Mouse (Mus musculus): ENCODE results near the gene Hcar1. TPM values are rescaled to one million over a fixed set of nuclear protein-coding genes. Genes with fewer than 3 reads are reported as not detected.
A peak's percentile ranks its signal among the peaks of the same experiment; 100 is the strongest.

The Hcar1 gene
- total RNA-seq (2014; fragmentation: Nextera tagmentation) (not detected in 2 replicates), total RNA-seq (2017) (0.06 and 0.22 TPM in 2 replicates), polyA plus RNA-seq (2012) (not detected in 2 replicates)

DNA sequence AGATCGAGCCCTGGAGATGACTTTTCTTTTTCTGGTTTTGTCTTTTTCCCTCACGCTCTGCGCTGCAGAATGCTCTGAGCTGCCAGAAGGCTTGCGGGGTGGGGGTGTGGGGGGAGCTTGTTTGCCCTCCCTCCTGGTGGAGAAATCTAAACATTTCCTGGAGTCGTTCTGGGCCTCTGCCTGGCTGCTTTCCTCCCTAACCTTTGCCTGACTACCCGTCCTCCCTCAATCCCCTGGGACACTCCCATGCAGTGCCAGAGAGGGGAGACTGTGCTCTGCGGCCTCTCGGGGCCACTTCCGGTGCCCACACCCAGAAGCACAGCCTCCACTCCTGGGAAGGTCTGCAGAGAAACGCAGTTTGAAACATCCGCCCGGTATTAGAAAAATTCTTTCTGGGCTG lies at the start of gene Hcar1:
Hcar1 (minus strand) TSS at position 93 of the 400 bp plus-strand sequence.
- Histone ChIP-seq H3K36me3 (replicated peaks) (no peaks in the 10 kb centered on the region), H3K4me3 (ENCODE audit: low read depth, low read length) (no peak within 1 kb of the TSS), H3K27me3 (ENCODE audit: insufficient read depth, low read length) (peaks cover 20% of the 10 kb centered on the region; the same call in 1 of the 2 replicates), H3K4me1 (ENCODE audit: insufficient read depth, low read depth, low read length) (peaks cover 14% of the 10 kb centered on the region), H3K9me3 (replicated peaks) (no peaks in the 10 kb centered on the region)
- ATAC-seq (ENCODE audit: extremely low read depth, insufficient number of reproducible peaks, low FRiP score, poor library complexity, severe bottlenecking): no peak
- no peak for DNase-seq (ENCODE audit: low spot score)
- TF ChIP-seq TAL1 (conservative IDR thresholded peaks at IDR 0.05; ENCODE audit: low read depth, low read length) (no peak), GATA2 (IDR thresholded peaks at IDR 0.05; ENCODE audit: borderline replicate concordance, low read depth, low read length) (no peak), GATA1 (IDR thresholded peaks at IDR 0.05; ENCODE audit: borderline replicate concordance, low read length) (no peak), POLR2AphosphoS5 (IDR thresholded peaks at IDR 0.05; ENCODE audit: insufficient replicate concordance, low read depth, low read length) (no peak), CTCF (IDR thresholded peaks at IDR 0.05; ENCODE audit: low read depth, low read length) (no peak)

DNA sequence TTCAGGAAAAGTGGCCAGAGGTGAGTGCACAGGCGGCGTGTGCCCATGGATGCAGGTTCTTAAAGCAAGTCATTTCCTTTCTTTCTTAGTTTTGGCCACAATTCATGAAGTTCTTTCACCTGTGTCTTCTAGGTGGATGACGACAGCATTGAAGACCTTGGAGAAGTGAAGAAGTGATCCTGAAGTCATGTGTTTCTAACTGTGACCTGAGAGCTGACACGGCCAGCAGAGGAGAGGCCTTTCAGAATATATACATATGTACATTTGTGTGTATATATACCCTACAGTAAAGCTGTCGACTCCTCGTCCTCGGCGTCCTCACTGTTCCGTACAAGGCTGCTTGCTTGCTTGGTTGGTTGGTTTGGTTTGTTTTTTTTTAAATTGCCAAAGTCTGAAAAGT lies 47.3 kb upstream of the Hcar1 start, which contains the start of gene Gm43518:
Gm43518 (plus strand) TSS at position 301 of the 400 bp plus-strand sequence.
- TF ChIP-seq TAL1 (conservative IDR thresholded peaks at IDR 0.05; ENCODE audit: low read depth, low read length) (no peak), GATA2 (IDR thresholded peaks at IDR 0.05; ENCODE audit: borderline replicate concordance, low read depth, low read length) (no peak), CTCF (IDR thresholded peaks at IDR 0.05; ENCODE audit: low read depth, low read length) (no peak), GATA1 (IDR thresholded peaks at IDR 0.05; ENCODE audit: borderline replicate concordance, low read length) (no peak), POLR2AphosphoS5 (IDR thresholded peaks at IDR 0.05; ENCODE audit: insufficient replicate concordance, low read depth, low read length) (no peak)
- Histone ChIP-seq H3K36me3 (replicated peaks) (peaks cover 77% of the 10 kb centered on the region), H3K4me1 (ENCODE audit: insufficient read depth, low read depth, low read length) (peaks cover 17% of the 10 kb centered on the region), H3K27me3 (ENCODE audit: insufficient read depth, low read length) (no peaks in the 10 kb centered on the region), H3K4me3 (ENCODE audit: low read depth, low read length) (no peak within 1 kb of the TSS), H3K9me3 (replicated peaks) (no peaks in the 10 kb centered on the region)
- DNase-seq (ENCODE audit: low spot score): no peak
- ATAC-seq (ENCODE audit: extremely low read depth, insufficient number of reproducible peaks, low FRiP score, poor library complexity, severe bottlenecking): no peak

DNA sequence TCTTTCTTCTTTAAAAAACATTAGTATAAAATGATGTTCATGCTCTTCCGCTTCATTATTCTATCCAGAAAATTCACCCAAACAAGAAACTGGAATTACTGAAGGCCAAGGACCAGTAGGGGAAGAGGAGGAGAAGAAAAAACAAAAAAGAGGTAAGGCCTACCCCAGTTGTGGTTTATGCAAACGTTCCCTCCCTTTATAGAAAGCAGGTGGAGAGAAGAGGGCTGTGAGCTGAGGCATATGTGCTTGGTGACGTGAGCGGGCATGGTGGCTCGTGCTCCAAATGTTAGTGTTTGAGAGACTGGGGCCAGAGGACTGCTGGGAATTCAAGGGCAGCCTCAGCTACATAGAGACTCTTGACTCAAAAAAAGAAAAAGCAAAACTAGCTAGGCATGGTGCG lies 42.3 kb upstream of the Hcar1 start:
- no peaks in the 10 kb centered on the region for H3K4me1 ChIP-seq (ENCODE audit: insufficient read depth, low read depth, low read length)
- H3K36me3 ChIP-seq (replicated peaks): peaks cover 90% of the 10 kb centered on the region

DNA sequence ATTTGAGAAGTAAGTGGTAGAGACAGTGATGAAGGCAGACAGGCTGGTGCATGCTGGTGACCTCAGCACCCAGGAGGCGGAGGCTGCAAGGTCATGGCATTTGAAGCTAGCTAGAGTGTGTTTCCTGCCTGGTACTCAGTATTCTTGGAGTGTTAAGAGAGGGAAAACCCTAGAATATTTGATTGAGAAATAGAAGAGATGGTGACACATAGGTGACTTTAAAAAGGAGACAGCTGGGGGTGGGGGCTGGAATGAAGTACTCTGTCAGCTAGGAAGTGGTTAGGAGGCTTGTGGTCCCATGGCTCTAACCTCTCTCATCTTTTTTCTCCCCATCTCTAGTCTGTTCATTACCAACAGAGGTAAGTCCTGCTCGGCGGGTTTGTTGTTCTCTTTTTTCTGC lies 35.0 kb upstream of the Hcar1 start:
- peaks cover 13% of the 10 kb centered on the region for H3K4me1 ChIP-seq (ENCODE audit: insufficient read depth, low read depth, low read length)
- no peak for DNase-seq (ENCODE audit: low spot score)
- H3K4me3 ChIP-seq (ENCODE audit: low read depth, low read length): no peak overlapping the region
- no peaks in the 10 kb centered on the region for H3K9me3 ChIP-seq (replicated peaks)
- ATAC-seq (ENCODE audit: extremely low read depth, insufficient number of reproducible peaks, low FRiP score, poor library complexity, severe bottlenecking): no peak
- no peaks in the 10 kb centered on the region for H3K27me3 ChIP-seq (ENCODE audit: insufficient read depth, low read length)
- peaks cover 90% of the 10 kb centered on the region for H3K36me3 ChIP-seq (replicated peaks)
- TF ChIP-seq CTCF (IDR thresholded peaks at IDR 0.05; ENCODE audit: low read depth, low read length) (no peak), GATA1 (IDR thresholded peaks at IDR 0.05; ENCODE audit: borderline replicate concordance, low read length) (no peak), GATA2 (IDR thresholded peaks at IDR 0.05; ENCODE audit: borderline replicate concordance, low read depth, low read length) (no peak), POLR2AphosphoS5 (IDR thresholded peaks at IDR 0.05; ENCODE audit: insufficient replicate concordance, low read depth, low read length) (no peak), TAL1 (conservative IDR thresholded peaks at IDR 0.05; ENCODE audit: low read depth, low read length) (no peak)

More for the DNA sequence above, 42.3 kb upstream of the Hcar1 start:
- ATAC-seq (ENCODE audit: extremely low read depth, insufficient number of reproducible peaks, low FRiP score, poor library complexity, severe bottlenecking) (no peak), DNase-seq (ENCODE audit: low spot score) (no peak)
- Histone ChIP-seq H3K27me3 (ENCODE audit: insufficient read depth, low read length) (no peaks in the 10 kb centered on the region), H3K4me3 (ENCODE audit: low read depth, low read length) (no peak overlapping the region), H3K9me3 (replicated peaks) (no peaks in the 10 kb centered on the region)
- TF ChIP-seq GATA1 (IDR thresholded peaks at IDR 0.05; ENCODE audit: borderline replicate concordance, low read length): no peak
- TF ChIP-seq CTCF (IDR thresholded peaks at IDR 0.05; ENCODE audit: low read depth, low read length): no peak
- no peak for TF ChIP-seq TAL1 (conservative IDR thresholded peaks at IDR 0.05; ENCODE audit: low read depth, low read length)
- TF ChIP-seq GATA2 (IDR thresholded peaks at IDR 0.05; ENCODE audit: borderline replicate concordance, low read depth, low read length): no peak
- no peak for TF ChIP-seq POLR2AphosphoS5 (IDR thresholded peaks at IDR 0.05; ENCODE audit: insufficient replicate concordance, low read depth, low read length)

DNA sequence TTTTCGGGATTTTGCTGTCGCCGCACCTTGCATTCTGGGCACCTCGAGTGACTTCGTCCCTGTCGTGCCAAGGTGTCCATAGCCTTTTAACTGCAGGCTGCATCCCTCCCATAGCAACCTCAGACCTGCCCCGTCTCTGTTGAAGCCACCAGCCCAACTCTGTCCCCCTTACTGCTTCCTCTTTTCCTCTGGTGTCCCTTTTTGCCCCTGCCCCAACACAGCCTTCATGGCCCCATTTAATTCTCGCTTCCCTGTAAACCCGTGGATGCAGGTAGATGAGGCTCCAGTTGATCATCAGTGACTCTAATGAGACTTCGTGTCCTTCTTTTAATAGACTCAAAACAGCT lies 27.8 kb upstream of the Hcar1 start:
- no peaks in the 10 kb centered on the region for H3K27me3 ChIP-seq (ENCODE audit: insufficient read depth, low read length)
- H3K4me3 ChIP-seq (ENCODE audit: low read depth, low read length): peak overlapping the region; percentile 95
- peak; percentile 31 for DNase-seq (ENCODE audit: low spot score)
- TF ChIP-seq POLR2AphosphoS5 (IDR thresholded peaks at IDR 0.05; ENCODE audit: insufficient replicate concordance, low read depth, low read length) (no peak), GATA1 (IDR thresholded peaks at IDR 0.05; ENCODE audit: borderline replicate concordance, low read length) (no peak), CTCF (IDR thresholded peaks at IDR 0.05; ENCODE audit: low read depth, low read length) (no peak), TAL1 (conservative IDR thresholded peaks at IDR 0.05; ENCODE audit: low read depth, low read length) (no peak), GATA2 (IDR thresholded peaks at IDR 0.05; ENCODE audit: borderline replicate concordance, low read depth, low read length) (no peak)
- no peak for ATAC-seq (ENCODE audit: extremely low read depth, insufficient number of reproducible peaks, low FRiP score, poor library complexity, severe bottlenecking)
- H3K4me1 ChIP-seq (ENCODE audit: insufficient read depth, low read depth, low read length): peaks cover 41% of the 10 kb centered on the region
- peaks cover 46% of the 10 kb centered on the region for H3K36me3 ChIP-seq (replicated peaks)
- H3K9me3 ChIP-seq (replicated peaks): no peaks in the 10 kb centered on the region

DNA sequence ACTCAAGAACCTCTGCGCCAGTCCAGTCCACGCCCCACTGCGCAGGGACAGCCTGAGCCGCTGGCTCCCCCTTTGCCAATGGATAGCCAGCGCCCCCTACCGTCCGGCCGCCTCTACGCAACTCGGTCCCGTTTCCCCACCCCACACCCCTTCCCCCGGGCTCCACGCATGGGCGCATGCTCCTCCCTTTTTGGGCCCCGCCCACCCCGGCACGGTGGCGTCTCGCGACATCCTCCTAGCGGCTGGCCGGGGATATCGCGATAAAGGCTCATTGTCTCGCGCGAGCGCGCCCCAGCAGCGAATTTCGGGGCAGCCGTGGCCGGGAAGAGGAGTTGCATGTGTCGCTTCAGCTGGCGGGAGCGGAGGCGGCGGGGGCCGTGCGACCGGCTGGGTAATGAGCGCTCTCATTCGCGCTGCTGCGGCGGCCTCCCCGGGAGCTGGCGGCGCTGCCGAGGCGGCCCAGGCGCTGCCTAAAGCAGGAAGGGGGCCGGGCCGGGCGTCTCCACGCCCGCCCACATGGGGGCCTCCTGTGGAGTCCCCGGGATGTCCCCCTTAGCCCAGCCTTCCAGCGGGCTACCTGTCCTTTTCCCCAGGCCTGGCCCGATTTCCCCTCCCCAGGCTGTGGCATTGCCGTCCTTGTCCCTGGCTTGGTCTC lies 27.3 kb upstream of the Hcar1 start, which contains the start of gene Denr:
Denr (plus strand) TSS at position 200 of the 655 bp plus-strand sequence.
- no peak for TF ChIP-seq TAL1 (conservative IDR thresholded peaks at IDR 0.05; ENCODE audit: low read depth, low read length)
- peak; percentile 81 for TF ChIP-seq CTCF (IDR thresholded peaks at IDR 0.05; ENCODE audit: low read depth, low read length)
- Histone ChIP-seq H3K27me3 (ENCODE audit: insufficient read depth, low read length) (no peaks in the 10 kb centered on the region), H3K9me3 (replicated peaks) (no peaks in the 10 kb centered on the region), H3K4me3 (ENCODE audit: low read depth, low read length) (peak within 1 kb of the TSS; percentile 95), H3K4me1 (ENCODE audit: insufficient read depth, low read depth, low read length) (peaks cover 41% of the 10 kb centered on the region), H3K36me3 (replicated peaks) (peaks cover 41% of the 10 kb centered on the region)
- peak; percentile 92 for DNase-seq (ENCODE audit: low spot score)
- peak; percentile 92 for ATAC-seq (ENCODE audit: extremely low read depth, insufficient number of reproducible peaks, low FRiP score, poor library complexity, severe bottlenecking)

Data from G1E (cell line).